Mouse (Mus musculus) kidney, adult 2 months (tissue): Measurements from ENCODE around the gene Armc9.

ENCODE experiments used
- CTCF ChIP-seq: fragments of 200-500 bp; conservative IDR thresholded peaks from 2 replicates; pipeline ENCODE4 v1.5.1; 2011; ENCODE audit warnings: low read depth, mild to moderate bottlenecking, control low read depth, low read length, moderate library complexity, mixed read lengths; ENCODE audit not compliant: insufficient read depth, insufficient read length
- POLR2A ChIP-seq: fragments of 200-500 bp; IDR thresholded peaks from one replicate; pipeline ENCODE4 v1.6.1; 2011; ENCODE audit warnings: low read depth, low read length, control low read depth

DNA sequence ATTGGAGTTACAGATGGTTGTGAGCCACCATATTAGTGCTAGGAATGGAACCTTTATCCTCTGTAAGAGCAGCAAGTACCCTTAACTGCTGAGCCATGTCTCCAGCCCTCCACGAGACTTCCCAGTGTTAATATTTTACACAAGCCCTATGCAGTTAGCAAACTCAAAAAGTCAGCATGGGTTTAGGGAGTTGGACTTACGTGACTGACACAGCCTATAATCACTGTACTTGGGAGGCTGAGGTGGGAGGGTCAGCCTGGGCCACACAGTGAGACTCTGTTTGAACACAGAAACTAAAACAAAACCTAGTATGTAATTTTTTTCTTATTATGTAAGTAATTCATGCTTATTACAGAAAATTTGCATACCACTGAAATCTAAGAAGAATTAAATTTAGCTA lies 33.7 kb downstream of the Armc9 start:
- TF ChIP-seq CTCF (no peak), POLR2A (no peak)
